Mouse (Mus musculus) forebrain, embryonic 11.5 days (tissue): ENCODE data around the gene Pxn. TPM values are rescaled to one million over a fixed set of nuclear protein-coding genes. Genes with fewer than 3 reads are reported as not detected.
"Not testable (repeated sequence)": the region's sequence is repeated elsewhere in the genome, so short reads cannot be mapped to it uniquely, and the experiment has no call there.

ENCODE experiments used
- ATAC-seq: fragments of 200-750 bp; cut with Nextera tagmentation; replicated peaks from 2 replicates; pipeline ENCODE4 v1.8.0; 2017; ENCODE audit warnings: moderate TSS enrichment; ENCODE audit not compliant: low FRiP score
- DNase-seq: peaks from one replicate; pipeline ENCODE4 v3.0.0-alpha.2; 2017; ENCODE audit warnings: low spot score
- H3K27ac ChIP-seq: fragments of 300-500 bp; sonication (generic); 2 replicates; pipeline ENCODE4 v1.5.1; 2014; ENCODE audit warnings: low read depth, low read length
- H3K27me3 ChIP-seq: fragments of 300-500 bp; sonication (generic); 2 replicates; pipeline ENCODE4 v1.6.1; 2014; ENCODE audit warnings: mild to moderate bottlenecking, low read length, mixed read lengths; ENCODE audit not compliant: control insufficient read depth, insufficient read depth
- H3K36me3 ChIP-seq: fragments of 300-500 bp; sonication (generic); 2 replicates; pipeline ENCODE4 v1.6.1; 2014; ENCODE audit warnings: mild to moderate bottlenecking, low read length, moderate library complexity, mixed read lengths; ENCODE audit not compliant: control insufficient read depth, insufficient read depth
- H3K4me1 ChIP-seq: fragments of 300-500 bp; sonication (generic); replicated peaks from 2 replicates; pipeline ENCODE4 v1.6.1; 2014; ENCODE audit warnings: low read length, mixed read lengths; ENCODE audit not compliant: control insufficient read depth, insufficient read depth
- H3K4me2 ChIP-seq: fragments of 300-500 bp; sonication (generic); 2 replicates; pipeline ENCODE4 v1.6.1; 2014; ENCODE audit warnings: low read depth, mild to moderate bottlenecking, low read length, moderate library complexity, mixed read lengths; ENCODE audit not compliant: severe bottlenecking
- H3K4me3 ChIP-seq: fragments of 300-500 bp; sonication (generic); 2 replicates; pipeline ENCODE4 v1.5.1; 2014; ENCODE audit warnings: low read depth, low read length
- H3K9ac ChIP-seq: fragments of 300-500 bp; sonication (generic); 2 replicates; pipeline ENCODE4 v1.6.1; 2014; ENCODE audit warnings: low read length
- H3K9me3 ChIP-seq: fragments of 300-500 bp; sonication (generic); 2 replicates; pipeline ENCODE4 v1.6.1; 2016; ENCODE audit warnings: low read length, mixed read lengths; ENCODE audit not compliant: control insufficient read depth
- WGBS: fragments of 180-500 bp; shearing (Covaris S2); extraction: QIAGEN DNeasy Blood & Tissue Kit; methylation state at CpG from one replicate; pipeline ENCODE4 v1.1.7; 2014; 5-methylcytosine and 5-hydroxymethylcytosine counted together
- polyA plus RNA-seq: library from polyadenylated mRNA; unstranded; fragments of >200 nt; fragmentation: Nextera tagmentation; extraction: Ambion mirVana; gene quantifications from 2 replicates; pipeline ENCODE4 v1.2.1, GENCODE M21; 2014

Pxn gene
- polyA plus RNA-seq, 1 experiment from 2014 or later, result 12.3 TPM

DNA sequence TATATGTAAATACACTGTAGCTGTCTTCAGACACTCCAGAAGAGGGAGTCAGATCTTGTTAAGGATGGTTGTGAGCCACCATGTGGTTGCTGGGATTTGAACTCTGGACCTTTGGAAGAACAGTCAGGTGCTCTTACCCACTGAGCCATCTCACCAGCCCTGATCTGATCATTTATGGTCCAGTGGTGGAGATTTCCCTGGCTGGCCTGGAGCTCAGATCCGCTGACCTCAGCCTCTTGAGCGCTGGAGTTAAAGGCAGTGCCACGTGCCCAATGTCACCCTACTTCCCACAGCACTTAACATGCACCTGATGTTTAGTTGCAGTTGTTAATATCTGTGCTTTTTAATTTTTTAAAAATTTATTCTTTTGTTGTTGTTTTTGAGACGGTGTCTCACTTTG, 71.2 kb downstream of the Pxn start:
- not testable (repeated sequence) for ATAC-seq, H3K4me2 ChIP-seq, H3K9me3 ChIP-seq, H3K27ac ChIP-seq, H3K4me3 ChIP-seq, DNase-seq, H3K9ac ChIP-seq, H3K27me3 ChIP-seq, H3K4me1 ChIP-seq
- peaks cover 36% of the 10 kb centered on the region for H3K36me3 ChIP-seq
- WGBS, result 96% methylated on average over 4 of the region's 4 CpGs

DNA sequence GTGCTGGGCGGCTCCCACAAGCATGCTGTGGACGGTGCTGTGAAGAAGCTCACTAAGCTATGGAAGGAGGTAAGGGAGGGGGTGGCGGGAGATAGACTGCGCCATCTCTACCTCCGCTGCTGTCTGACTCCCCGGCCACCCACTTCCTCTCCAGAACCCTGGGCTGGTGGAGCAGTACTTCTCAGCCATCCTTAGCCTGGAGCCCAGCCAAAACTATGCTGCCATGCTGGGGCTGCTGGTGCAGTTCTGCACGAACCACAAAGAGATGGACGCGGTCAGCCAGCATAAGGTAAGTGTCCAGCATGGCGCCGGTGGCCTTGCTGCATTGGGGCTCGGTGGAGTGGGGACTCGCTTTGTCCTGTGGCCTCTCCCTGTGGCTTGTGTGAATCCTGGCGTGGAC, 72.4 kb downstream of the Pxn start:
- Histone ChIP-seq H3K27ac (no peak overlapping the region), H3K4me2 (no peak overlapping the region), H3K36me3 (peaks cover 40% of the 10 kb centered on the region), H3K4me1 (no peaks in the 10 kb centered on the region), H3K9me3 (peaks cover 3% of the 10 kb centered on the region; the same call in 1 of the 2 replicates), H3K9ac (no peak overlapping the region), H3K27me3 (no peaks in the 10 kb centered on the region), H3K4me3 (no peak overlapping the region)
- no peak for DNase-seq
- WGBS, result 96% methylated on average over 14 of the region's 14 CpGs
- no peak for ATAC-seq

- 93% methylated on average over 5 of the region's 5 CpGs for WGBS
Observed at GRCm38 (mm10) chr5:115579363-115579762, 72.9 kb downstream of the Pxn start.

DNA sequence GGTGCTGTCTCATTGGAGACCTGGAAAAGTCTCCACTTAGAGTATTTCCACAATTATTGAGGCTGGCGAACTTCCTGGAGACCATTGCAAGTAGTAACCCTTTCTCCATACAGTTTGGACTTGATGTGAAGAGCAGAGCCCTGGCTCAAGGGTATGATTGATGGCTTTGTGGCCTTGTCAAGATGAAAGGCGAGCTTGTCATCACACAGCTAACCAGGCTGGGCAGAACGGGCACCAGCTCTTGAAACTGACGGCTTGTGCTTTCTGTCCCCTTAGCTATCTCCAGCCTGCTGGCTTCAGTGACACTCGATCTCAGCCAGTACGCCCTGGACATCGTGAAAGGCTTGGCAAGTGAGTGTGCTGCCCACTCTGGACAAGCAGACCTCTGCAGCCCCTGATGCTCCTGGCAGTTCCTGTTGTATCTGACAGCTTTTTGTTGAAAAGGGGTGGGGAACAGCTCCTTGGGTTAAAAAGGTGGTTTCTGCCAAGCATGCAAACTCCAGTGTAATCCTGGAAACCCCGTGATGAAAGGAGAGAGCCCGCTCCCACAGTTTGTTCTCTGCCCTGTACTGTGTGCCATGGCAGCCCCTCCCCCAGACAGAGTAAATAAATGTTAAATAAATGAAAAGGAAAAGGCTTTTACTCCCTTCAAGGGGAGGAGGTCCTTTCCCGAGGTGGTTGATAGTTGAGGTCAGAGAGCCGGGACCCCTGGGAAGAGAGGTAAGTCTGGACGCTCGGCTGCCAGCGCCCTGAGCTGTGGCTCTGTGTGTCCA, 73.9 kb downstream of the Pxn start:
- Histone ChIP-seq H3K4me3 (no peak overlapping the region), H3K9ac (no peak overlapping the region), H3K36me3 (peaks cover 45% of the 10 kb centered on the region), H3K27me3 (no peaks in the 10 kb centered on the region), H3K9me3 (peaks cover 3% of the 10 kb centered on the region; the same call in 1 of the 2 replicates), H3K4me2 (no peak overlapping the region), H3K27ac (no peak overlapping the region), H3K4me1 (no peaks in the 10 kb centered on the region)
- ATAC-seq, result no peak
- no peak for DNase-seq
- WGBS, result 92% methylated on average over 14 of the region's 14 CpGs

More at GRCm38 (mm10) chr5:115579363-115579762, 72.9 kb downstream of the Pxn start:
- no peaks in the 10 kb centered on the region for H3K27me3 ChIP-seq
- peaks cover 41% of the 10 kb centered on the region for H3K36me3 ChIP-seq
- DNase-seq, result no peak
- peaks cover 3% of the 10 kb centered on the region; the same call in 1 of the 2 replicates for H3K9me3 ChIP-seq
- H3K4me2 ChIP-seq, result no peak overlapping the region
- H3K4me3 ChIP-seq, result no peak overlapping the region
- no peak overlapping the region for H3K9ac ChIP-seq
- H3K4me1 ChIP-seq, result no peaks in the 10 kb centered on the region
- H3K27ac ChIP-seq, result no peak overlapping the region
- no peak for ATAC-seq

DNA sequence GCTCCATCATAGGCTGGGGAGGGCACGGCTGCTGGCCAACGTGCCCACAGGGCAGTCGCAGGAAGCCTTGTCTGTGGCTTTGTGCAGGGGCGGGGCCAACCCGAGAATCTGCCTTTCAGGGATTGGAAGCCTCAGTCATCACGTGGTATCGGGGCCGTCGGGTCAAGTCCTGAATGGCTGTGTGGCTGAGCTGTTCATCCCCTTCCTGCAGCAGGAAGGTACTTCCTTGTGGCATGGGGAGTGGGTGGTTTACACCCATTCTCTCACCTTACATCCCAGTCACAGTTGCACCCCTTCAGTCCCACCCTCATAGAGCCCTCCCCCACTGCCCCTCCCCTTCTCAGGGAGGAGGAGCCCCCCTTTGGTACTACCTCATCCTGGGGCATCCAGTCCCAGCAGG, 75.2 kb downstream of the Pxn start:
- Histone ChIP-seq H3K4me3 (no peak overlapping the region), H3K9ac (no peak overlapping the region), H3K27ac (no peak overlapping the region), H3K27me3 (no peaks in the 10 kb centered on the region), H3K36me3 (peaks cover 42% of the 10 kb centered on the region), H3K4me2 (no peak overlapping the region), H3K9me3 (peaks cover 3% of the 10 kb centered on the region; the same call in 1 of the 2 replicates), H3K4me1 (no peaks in the 10 kb centered on the region)
- no peak for ATAC-seq
- no peak for DNase-seq
- WGBS, result 95% methylated on average over 9 of the region's 9 CpGs

- ATAC-seq (no peak), DNase-seq (no peak)
- no peak overlapping the region for H3K27ac ChIP-seq
- no peaks in the 10 kb centered on the region for H3K4me1 ChIP-seq
- no peak overlapping the region for H3K9ac ChIP-seq
- no peaks in the 10 kb centered on the region for H3K27me3 ChIP-seq
- H3K9me3 ChIP-seq, result peaks cover 3% of the 10 kb centered on the region; the same call in 1 of the 2 replicates
- H3K4me3 ChIP-seq, result no peak overlapping the region
- no peak overlapping the region for H3K4me2 ChIP-seq
- WGBS, result 87% methylated on average over 12 of the region's 12 CpGs
- H3K36me3 ChIP-seq, result peaks cover 43% of the 10 kb centered on the region
Observed at GRCm38 (mm10) chr5:115585616-115586015, 79.1 kb downstream of the Pxn start.

GRCm38 (mm10) chr5:115586166-115586565, 79.7 kb downstream of the Pxn start:
- H3K27ac ChIP-seq, result no peak overlapping the region
- no peaks in the 10 kb centered on the region for H3K4me1 ChIP-seq
- H3K4me3 ChIP-seq, result no peak overlapping the region
- DNase-seq (no peak), ATAC-seq (no peak)
- peaks cover 3% of the 10 kb centered on the region; the same call in 1 of the 2 replicates for H3K9me3 ChIP-seq
- H3K27me3 ChIP-seq, result no peaks in the 10 kb centered on the region
- H3K4me2 ChIP-seq, result no peak overlapping the region
- peaks cover 42% of the 10 kb centered on the region for H3K36me3 ChIP-seq
- 57% methylated on average over 15 of the region's 15 CpGs for WGBS
- no peak overlapping the region for H3K9ac ChIP-seq

GRCm38 (mm10) chr5:115586780-115587179, 80.3 kb downstream of the Pxn start:
- Histone ChIP-seq H3K9ac (no peak overlapping the region), H3K9me3 (peaks cover 3% of the 10 kb centered on the region; the same call in 1 of the 2 replicates), H3K27ac (no peak overlapping the region), H3K4me2 (no peak overlapping the region), H3K36me3 (peaks cover 35% of the 10 kb centered on the region), H3K4me1 (no peaks in the 10 kb centered on the region), H3K27me3 (no peaks in the 10 kb centered on the region), H3K4me3 (no peak overlapping the region)
- WGBS, result 93% methylated on average over 2 of the region's 2 CpGs
- DNase-seq (no peak), ATAC-seq (no peak)

- Histone ChIP-seq H3K4me1 (no peaks in the 10 kb centered on the region), H3K27me3 (no peaks in the 10 kb centered on the region), H3K36me3 (peaks cover 29% of the 10 kb centered on the region), H3K9me3 (no peaks in the 10 kb centered on the region), H3K27ac (no peak overlapping the region), H3K4me3 (no peak overlapping the region), H3K9ac (no peak overlapping the region), H3K4me2 (no peak overlapping the region)
- 89% methylated on average over 11 of the region's 11 CpGs for WGBS
- ATAC-seq (no peak), DNase-seq (no peak)
Observed at GRCm38 (mm10) chr5:115591028-115591427, 84.6 kb downstream of the Pxn start.
